Mouse (Mus musculus): ENCODE data around the gene Gm21887.
"Not testable (repeated sequence)": the region's sequence is repeated elsewhere in the genome, so short reads cannot be mapped to it uniquely, and the experiment has no call there.

Gene Gm21887

DNA sequence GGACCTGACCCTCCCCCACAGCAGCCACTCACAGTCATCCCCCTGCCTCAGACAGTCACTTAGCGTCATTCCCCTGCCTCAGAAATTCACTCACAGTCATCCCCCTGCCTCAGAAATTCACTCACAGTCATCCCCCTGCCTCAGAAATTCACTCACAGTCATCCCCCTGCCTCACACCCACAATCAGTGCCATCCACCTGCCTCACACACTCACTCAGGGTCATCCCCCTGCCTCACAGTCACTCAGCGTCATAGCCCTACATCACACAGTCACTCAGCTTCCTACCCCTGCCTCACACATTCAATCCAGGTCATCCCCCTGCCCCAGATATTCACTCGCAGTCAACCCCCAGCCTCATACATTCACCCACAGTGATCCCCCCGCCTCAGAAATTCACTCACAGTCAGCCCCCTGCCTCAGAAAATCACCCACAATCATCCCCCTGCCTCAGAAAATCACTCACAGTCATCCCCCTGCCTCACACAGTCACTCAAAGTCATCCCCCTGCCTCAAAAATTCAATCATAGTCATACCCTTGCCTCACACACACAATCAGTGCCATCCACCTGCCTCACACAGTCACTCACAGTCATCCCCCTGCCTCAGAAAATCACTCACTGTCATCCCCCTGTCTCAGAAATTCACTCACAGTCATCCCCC, 10.8 kb upstream of the Gm21887 start:
- DNase-seq = not testable (repeated sequence)

DNA sequence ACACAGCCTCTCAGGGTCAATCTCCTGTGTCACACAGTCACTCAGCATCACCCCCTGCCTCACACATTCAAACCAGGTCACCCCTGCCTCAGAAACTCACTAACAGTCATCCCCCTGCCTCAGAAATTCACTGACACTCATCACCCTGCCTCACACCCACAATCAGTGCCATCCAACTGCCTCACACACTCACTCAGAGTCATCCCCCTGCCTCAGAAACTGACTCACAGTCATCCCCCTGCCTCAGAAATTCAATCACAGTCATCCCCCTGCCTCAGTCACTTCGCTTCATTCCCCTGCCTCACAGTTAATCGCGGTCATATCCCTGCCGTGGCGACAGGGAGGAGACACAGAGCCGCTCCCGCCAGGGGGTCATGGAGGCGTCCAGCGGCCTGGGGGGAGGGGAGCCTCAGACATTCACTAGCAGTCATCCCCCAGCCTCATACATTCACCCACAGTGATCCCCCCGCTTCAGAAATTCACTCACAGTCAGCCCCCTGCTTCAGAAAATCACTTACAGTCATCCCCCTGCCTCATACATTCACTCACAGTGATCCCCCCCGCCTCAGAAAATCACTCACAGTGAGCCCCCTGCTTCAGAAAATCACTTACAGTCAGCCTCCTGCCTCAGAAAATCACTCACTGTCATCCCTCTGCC, 10.1 kb upstream of the Gm21887 start:
- peak in 1 of 2 experiments; percentile 55 for DNase-seq

DNA sequence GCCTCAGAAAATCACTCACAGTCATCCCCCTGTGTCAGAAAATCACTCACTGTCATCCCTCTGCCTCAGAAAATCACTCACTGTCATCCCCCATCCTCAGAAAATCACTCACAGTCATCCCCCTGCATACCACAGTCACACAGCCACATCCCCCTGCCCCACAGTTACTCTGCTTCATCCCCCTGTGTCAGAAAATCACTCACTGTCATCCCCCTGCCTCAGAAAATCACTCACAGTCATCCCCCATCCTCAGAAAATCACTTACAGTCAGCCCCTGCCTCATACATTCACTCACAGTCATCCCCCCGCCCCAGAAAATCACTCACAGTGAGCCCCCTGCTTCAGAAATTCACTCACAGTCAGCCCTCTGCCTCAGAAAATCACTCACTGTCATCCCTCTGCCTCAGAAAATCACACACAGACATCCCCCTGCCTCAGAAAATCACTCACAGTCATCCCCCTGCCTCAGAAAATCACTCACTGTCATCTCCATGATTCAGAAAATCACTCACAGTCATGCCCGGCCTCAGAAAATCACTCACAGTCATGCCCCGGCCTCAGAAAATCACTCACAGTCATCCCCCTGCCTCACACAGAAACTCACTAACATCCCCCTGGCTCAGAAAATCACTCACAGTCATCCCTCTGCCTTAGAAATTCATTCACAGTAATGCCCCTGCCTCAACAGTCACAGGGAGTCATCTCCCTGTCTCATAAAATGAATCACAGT, 9.4 kb upstream of the Gm21887 start:
- not testable (repeated sequence) for DNase-seq

DNA sequence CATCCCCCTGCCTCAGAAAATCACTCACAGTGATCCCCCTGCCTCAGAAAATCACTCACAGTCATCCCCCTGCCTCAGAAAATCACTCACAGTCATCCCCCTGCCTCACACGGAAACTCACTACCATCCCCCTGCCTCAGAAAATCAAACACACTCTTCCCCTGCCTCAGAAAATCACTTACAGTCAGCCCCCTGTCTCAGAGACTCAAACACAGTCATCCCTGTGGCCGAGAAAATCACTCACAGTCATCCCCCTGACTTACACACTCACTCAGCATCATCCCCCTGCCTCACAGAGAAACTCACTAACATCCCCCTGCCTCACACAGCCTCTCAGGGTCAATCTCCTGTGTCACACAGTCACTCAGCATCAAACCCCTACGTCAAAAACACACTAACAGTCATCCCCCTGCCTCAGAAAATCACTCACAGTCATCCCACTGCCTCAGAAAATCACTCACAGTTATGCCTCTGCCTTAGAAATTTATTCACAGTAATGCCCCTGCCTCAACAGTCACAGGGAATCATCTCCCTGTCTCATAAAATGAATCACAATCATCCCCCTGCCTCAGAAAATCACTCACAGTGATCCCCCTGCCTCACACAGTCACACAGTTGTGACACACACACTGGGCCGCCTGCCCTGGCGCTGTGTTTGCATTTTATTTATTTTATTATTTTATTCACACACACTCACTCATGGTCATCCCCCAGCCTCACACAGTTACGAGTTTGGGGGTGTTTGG, 8.6 kb upstream of the Gm21887 start:
- not testable (repeated sequence) for DNase-seq

DNA sequence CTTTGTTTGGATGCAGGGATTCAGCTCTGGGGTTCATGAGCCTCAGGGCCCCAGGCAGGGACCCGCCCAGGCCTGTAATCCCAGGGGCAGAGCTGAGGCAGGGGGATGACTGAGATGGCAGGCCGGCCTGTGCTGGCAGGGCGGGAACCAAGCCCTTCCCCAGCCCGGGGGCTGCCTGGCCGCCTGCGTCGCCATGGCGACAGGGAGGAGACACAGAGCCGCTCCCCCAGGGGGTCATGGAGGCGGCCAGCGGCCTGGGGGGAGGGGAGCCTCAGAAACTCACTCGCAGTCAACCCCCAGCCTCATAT, 8.1 kb upstream of the Gm21887 start:
- not testable (repeated sequence) for DNase-seq

DNA sequence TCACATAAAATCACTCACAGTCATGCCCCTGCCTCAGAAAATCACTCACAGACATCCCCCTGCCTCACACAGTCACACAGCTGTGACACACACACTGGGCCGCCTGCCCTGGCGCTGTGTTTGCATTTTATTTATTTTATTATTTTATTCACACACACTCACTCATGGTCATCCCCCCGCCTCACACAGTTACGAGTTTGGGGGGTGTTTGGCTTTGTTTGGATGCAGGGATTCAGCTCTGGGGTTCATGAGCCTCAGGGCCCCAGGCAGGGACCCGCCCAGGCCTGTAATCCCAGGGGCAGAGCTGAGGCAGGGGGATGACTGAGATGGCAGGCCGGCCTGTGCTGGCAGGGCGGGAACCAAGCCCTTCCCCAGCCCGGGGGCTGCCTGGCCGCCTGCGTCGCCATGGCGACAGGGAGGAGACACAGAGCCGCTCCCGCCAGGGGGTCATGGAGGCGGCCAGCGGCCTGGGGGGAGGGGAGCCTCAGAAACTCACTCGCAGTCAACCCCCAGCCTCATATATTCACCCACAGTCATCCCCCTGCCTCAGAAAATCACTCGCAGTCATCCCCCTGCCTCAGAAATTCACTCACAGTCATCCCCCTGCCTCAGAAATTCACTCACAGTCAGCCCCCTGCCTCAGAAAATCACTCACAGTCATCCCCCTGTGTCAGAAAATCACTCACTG, 6.8 kb upstream of the Gm21887 start:
- peak in 1 of 2 experiments; percentile 58 for DNase-seq

DNA sequence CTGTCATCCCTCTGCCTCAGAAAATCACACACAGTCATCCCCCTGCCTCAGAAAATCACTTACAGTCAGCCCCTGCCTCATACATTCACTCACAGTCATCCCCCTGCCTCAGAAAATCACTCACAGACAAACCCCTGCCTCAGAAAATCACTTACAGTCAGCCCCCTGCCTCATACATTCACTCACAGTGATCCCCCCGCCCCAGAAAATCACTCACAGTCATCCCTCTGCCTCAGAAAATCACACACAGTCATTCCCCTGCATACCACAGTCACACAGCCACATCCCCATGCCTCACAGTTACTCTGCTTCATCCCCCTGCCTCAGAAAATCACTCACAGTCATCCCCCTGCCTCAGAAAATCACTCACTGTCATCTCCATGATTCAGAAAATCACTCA, 5.9 kb upstream of the Gm21887 start:
- DNase-seq = not testable (repeated sequence)

DNA sequence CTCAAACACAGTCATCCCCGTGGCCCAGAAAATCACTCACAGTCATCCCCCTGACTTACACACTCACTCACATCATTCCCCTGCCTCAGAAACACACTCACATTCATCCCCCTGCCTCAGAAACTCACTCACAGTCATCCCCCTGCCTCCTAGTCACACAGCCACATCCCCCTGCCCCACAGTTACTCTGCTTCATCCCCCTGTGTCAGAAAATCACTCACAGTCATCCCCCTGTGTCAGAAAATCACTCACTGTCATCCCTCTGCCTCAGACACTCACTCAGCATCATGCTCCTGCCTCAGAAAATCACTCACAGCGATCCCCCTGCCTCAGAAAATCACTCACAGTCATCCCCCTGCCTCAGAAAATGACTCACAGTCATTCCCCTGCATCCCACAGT, 5.2 kb upstream of the Gm21887 start:
- not testable (repeated sequence) for DNase-seq

DNA sequence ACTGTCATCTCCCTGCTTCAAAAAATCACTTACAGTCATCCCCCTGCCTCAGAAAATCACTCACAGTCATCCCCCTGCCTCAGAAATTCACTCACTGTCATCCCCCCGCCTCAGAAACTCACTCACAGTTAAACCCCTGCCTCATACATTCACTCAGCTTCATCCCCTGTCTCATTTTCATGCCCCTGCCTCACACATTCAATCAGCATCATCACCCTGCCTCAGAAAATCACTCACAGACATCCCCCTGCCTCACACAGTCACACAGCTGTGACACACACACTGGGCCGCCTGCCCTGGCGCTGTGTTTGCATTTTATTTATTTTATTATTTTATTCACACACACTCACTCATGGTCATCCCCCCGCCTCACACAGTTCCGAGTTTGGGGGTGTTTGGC, 4.7 kb upstream of the Gm21887 start:
- not testable (repeated sequence) for DNase-seq

DNA sequence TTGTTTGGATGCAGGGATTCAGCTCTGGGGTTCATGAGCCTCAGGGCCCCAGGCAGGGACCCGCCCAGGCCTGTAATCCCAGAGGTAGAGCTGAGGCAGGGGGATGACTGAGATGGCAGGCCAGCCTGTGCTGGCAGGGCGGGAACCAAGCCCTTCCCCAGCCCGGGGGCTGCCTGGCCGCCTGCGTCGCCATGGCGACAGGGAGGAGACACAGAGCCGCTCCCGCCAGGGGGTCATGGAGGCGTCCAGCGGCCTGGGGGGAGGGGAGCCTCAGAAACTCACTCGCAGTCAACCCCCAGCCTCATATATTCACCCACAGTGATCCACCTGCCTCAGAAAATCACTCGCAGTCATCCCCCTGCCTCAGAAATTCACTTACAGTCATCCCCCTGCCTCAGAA, 4.3 kb upstream of the Gm21887 start:
- peak in 1 of 2 experiments; percentile 54 for DNase-seq

DNA sequence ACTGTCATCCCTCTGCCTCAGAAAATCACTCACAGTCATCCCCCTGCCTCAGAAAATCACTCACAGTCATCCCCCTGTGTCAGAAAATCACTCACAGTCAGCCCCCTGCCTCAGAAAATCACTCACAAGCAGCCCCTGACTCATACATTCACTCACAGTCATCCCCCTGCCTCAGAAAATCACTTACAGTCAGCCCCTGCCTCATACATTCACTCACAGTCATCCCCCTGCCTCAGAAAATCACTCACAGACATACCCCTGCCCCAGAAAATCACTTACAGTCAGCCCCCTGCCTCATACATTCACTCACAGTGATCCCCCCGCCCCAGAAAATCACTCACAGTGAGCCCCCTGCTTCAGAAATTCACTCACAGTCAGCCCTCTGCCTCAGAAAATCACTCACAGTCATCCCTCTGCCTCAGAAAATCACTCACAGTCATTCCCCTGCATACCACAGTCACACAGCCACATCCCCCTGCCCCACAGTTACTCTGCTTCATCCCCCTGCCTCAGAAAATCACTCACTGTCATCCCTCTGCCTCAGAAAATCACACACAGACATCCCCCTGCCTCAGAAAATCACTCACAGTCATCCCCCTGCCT, 3.7 kb upstream of the Gm21887 start:
- DNase-seq = not testable (repeated sequence)

DNA sequence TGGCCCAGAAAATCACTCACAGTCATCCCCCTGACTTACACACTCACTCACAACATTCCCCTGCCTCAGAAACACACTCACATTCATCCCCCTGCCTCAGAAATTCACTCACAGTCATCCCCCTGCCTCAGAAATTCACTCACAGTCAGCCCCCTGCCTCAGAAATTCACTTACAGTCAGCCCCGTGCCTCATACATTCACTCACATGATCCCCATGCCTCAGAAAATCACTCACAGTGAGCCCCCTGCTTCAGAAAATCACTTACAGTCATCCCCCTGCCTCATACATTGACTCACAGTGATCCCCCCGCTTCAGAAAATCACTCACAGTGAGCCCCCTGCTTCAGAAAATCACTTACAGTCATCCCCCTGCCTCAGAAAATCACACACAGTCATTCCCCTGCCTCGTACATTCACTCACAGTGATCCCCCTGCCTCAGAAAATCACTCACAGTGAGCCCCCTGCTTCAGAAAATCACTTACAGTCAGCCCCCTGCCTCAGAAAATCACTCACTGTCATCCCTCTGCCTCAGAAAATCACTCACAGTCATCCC, 2.7 kb upstream of the Gm21887 start:
- DNase-seq = not testable (repeated sequence)

DNA sequence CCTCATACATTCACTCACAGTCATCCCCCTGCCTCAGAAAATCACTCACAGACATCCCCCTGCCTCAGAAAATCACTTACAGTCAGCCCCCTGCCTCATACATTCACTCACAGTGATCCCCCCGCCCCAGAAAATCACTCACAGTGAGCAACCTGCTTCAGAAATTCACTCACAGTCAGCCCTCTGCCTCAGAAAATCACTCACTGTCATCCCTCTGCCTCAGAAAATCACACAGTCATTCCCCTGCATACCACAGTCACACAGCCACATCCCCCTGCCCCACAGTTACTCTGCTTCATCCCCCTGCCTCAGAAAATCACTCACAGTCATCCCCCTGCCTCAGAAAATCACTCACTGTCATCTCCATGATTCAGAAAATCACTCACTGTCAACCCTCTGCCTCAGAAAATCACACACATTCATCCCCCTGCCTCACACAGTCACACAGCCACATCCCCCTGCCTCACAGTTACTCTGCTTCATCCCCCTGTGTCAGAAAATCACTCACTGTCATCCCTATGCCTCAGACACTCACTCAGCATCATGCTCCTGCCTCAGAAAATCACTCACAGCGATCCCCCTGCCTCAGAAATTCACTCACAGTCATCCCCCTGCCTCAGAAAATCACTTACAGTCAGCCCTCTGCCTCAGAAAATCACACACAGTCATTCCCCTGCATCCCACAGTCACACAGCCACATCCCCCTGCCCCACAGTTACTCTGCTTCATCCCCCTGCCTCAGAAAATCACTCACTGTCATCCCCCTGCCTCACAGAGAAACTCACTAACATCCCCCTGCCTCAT, 1.9 kb upstream of the Gm21887 start:
- not testable (repeated sequence) for DNase-seq

DNA sequence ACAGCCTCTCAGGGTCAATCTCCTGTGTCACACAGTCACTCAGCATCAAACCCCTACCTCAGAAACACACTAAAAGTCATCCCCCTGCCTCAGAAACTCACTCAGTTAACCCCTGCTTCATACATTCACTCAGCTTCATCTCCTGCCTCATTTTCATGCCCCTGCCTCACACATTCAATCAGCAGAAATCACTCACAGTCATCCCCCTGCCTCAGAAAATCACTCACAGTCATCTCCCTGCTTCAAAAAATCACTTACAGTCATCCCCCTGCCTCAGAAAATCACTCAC, 1.3 kb upstream of the Gm21887 start:
- not testable (repeated sequence) for DNase-seq

DNA sequence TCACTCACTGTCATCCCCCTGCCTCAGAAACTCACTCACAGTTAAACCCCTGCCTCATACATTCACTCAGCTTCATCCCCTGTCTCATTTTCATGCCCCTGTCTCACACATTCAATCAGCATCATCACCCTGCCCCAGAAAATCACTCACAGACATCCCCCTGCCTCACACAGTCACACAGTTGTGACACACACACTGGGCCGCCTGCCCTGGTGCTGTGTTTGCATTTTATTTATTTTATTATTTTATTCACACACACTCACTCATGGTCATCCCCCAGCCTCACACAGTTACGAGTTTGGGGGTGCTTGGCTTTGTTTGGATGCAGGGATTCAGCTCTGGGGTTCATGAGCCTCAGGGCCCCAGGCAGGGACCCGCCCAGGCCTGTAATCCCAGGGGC, 875 bp upstream of the Gm21887 start:
- peak in 1 of 2 experiments; percentile 48 for DNase-seq

DNA sequence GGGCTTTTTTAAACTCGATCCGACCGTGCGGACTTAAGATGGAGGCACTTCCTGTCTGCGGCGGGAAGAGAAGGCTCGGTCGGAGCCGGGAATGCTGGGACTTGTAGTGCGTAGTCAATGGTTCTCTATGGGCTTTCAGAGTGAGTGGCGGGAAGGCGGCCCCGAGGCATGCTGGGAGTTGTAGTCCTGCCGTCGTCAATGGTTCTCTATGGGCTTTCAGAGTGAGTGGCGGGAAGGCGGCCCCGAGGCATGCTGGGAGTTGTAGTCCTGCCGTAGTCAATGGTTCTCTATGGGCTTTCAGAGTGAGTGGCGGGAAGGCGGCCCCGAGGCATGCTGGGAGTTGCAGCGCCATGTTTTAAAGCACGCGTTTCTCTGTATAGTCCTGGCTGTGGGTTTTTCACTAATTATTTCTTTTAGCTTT, 352 bp downstream of the Gm21887 start:
- peak; percentile 100 for DNase-seq

DNA sequence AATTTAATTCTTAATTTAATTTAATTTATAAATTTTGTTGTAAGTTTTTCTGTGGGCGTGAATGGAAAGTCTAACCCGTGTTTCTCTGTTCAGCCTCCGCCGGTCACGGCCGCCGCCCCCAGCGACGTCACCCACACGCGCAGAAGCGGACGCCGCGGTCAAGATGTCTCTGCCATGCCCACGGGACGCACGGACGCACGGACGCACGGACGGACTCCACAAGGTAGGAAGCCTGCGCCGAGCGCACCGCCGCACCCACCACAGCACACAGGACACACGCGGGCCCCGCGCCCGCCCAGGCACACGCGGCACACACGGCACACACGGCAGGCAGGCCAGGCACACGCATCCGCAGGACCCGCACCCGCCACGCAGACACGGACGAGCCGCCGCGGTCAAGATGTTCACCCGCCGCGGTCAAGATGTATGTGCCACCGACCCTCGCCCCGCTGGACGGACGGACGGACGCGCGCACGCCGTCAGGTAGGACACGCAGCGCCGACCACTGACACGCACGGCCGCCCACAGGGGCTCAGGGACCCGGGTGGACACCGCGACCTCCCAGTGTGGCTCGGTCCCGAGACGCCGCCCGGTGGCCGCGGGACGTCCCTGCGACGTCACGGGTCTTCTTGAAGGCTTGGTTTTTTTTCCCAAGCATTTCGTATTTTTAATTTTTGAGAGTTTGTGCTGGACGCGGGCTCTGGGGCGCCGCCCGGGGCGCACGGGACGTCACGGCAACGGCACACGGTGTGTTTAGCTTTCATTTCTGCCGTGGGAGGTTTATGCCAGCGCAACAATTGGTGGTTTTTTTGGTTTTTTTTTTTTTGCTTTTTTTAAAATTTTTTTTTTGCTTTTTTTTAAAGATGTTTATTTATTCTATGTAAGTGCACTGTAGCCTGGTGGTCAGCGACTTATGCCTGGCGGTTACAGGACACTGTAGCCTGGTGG, 1.4 kb downstream of the Gm21887 start:
- peak in 1 of 2 experiments; percentile 69 for DNase-seq

DNA sequence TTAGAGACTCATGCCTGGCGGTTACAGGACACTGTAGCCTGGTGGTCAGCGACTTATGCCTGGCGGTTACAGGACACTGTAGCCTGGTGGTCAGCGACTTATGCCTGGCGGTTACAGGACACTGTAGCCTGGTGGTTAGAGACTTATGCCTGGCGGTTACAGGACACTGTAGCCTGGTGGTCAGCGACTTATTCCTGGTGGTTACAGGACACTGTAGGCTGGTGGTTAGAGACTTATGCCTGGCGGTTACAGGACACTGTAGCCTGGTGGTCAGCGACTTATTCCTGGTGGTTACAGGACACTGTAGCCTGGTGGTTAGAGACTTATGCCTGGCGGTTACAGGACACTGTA, 2.0 kb downstream of the Gm21887 start:
- not testable (repeated sequence) for DNase-seq

DNA sequence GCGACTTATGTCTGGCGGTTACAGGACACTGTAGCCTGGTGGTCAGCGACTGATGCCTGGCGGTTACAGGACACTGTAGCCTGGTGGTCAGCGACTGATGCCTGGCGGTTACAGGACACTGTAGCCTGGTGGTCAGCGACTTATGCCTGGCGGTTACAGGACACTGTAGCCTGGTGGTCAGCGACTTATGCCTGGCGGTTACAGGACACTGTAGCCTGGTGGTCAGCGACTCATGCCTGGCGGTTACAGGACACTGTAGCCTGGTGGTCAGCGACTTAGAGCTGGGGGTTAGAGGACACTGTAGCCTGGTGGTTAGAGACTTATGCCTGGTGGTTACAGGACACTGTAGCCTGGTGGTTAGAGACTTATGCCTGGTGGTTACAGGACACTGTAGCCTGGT, 4.0 kb downstream of the Gm21887 start:
- DNase-seq = not testable (repeated sequence)

DNA sequence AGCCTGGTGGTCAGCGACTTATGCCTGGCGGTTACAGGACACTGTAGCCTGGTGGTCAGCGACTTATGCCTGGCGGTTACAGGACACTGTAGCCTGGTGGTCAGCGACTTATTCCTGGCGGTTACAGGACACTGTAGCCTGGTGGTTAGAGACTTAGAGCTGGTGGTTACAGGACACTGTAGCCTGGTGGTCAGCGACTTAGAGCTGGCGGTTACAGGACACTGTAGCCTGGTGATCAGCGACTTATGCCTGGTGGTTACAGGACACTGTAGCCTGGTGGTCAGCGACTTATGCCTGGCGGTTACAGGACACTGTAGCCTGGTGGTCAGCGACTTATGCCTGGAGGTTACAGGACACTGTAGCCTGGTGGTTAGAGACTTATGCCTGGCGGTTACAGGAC, 4.6 kb downstream of the Gm21887 start:
- not testable (repeated sequence) for DNase-seq
